9 mouse cellular contexts compared by ENCODE assay signal in the genomic region with DNA sequence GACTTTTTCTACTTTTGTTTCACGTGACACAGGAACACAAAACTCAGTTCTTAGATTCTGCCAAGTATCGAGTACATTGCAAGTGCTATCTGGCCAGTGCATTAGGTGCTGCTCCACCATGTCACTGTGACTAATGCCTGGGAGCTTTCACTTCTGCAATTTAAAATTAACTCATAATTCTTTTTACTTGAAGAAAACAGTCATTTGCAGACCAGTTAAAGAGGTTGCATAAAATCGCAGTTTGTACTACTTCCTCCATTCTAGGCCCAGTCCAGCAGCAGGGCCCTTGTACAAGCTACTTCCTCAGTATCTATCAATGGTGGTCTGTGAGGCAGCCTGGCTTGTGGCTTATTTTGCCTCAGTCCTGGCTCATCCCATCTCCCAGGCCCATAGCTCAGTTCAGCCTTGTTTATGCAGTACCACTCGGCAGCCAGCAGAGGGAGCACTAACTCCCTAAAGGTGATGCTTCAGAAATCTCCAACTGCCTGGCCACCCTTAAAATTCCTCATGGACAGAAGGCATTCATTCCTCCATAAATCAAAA. TPM values are rescaled to one million over a fixed set of nuclear protein-coding genes. Genes with fewer than 3 reads are reported as not detected.
DNase-seq lines count a peak whose midpoint lies in the region; ATAC-seq and TF ChIP-seq lines count a peak whose summit lies in the region.
"Had no signal": no experiment of that assay in that cellular context is flagged by ENCODE, and none has a peak within 500 bp of the region (broad histone marks: within the 10 kb centered on the region; RNA-seq: fewer than 3 reads in every experiment).

No protein-coding gene starts in this region.

- no peaks in the 10 kb centered on the region for H3K36me3 ChIP-seq in E14TG2a.4 (ENCODE audit: insufficient read depth, low read length)
- H3K36me3 ChIP-seq in heart, postnatal 0 days (replicated peaks; ENCODE audit: control insufficient read depth, insufficient read depth, low read length) = peaks cover 55% of the 10 kb centered on the region

- H3K4me2 ChIP-seq in heart, postnatal 0 days (ENCODE audit: low read depth, low read length) = no peak overlapping the region
- H3K4me2 ChIP-seq: limb, embryonic 13.5 days had no signal

- no peak overlapping the region for H3K27ac ChIP-seq in heart, postnatal 0 days (ENCODE audit: low read depth)
- H3K27ac ChIP-seq in layer of hippocampus, adult 2 months = 0 out of 2 replicates have a peak overlapping the region, but pooled peaks have one; percentile 14
- H3K27ac ChIP-seq: limb, embryonic 13.5 days had no signal

- peak; percentile 34 for DNase-seq in adrenal gland, adult 8-10 months
- peak; percentile 58 for DNase-seq in embryo, embryonic 9.5 days (ENCODE audit: extremely low spot score)
- peak; percentile 41 for DNase-seq in heart, postnatal 0 days (ENCODE audit: low spot score)
- peak; percentile 77 to 82 for DNase-seq in layer of hippocampus, adult 2 months (ENCODE audit: low spot score in 2 of 2)
- peak; percentile 85 for DNase-seq in lung, postnatal 10 days
- peak; percentile 81 for DNase-seq in right cerebral cortex, adult 18-20 months
- DNase-seq in urinary bladder, adult 2 months (ENCODE audit: low spot score) = peak; percentile 49

- ATAC-seq in heart, postnatal 0 days (ENCODE audit: insufficient read depth, low read depth) = peak; percentile 30; the same call in 1 of the 2 replicates

- H3K9me3 ChIP-seq in E14TG2a.4 (ENCODE audit: low read length) = no peaks in the 10 kb centered on the region
- H3K9me3 ChIP-seq in heart, postnatal 0 days (replicated peaks; ENCODE audit: control insufficient read depth, low read length) = no peaks in the 10 kb centered on the region
- H3K9me3 ChIP-seq: limb, embryonic 13.5 days had no signal

- WGBS in heart, postnatal 0 days = 61% methylated on average over 4 of the region's 4 CpGs

- peaks cover 11% of the 10 kb centered on the region; the same call in 1 of the 2 replicates for H3K4me1 ChIP-seq in E14TG2a.4 (replicated peaks; ENCODE audit: low read depth, low read length)
- no peaks in the 10 kb centered on the region for H3K4me1 ChIP-seq in heart, postnatal 0 days (ENCODE audit: control insufficient read depth, insufficient read depth)
- H3K4me1 ChIP-seq: limb, embryonic 13.5 days had no signal

- no peak overlapping the region for H3K4me3 ChIP-seq in E14TG2a.4 (replicated peaks; ENCODE audit: low read length)
- H3K4me3 ChIP-seq in heart, postnatal 0 days (ENCODE audit: low read depth, low read length) = no peak overlapping the region
- H3K4me3 ChIP-seq in layer of hippocampus, adult 2 months = no peak overlapping the region
- H3K4me3 ChIP-seq: limb, embryonic 13.5 days had no signal

- H3K27me3 ChIP-seq in E14TG2a.4 (ENCODE audit: insufficient read depth, low read length) = no peaks in the 10 kb centered on the region
- H3K27me3 ChIP-seq in heart, postnatal 0 days (ENCODE audit: control insufficient read depth, insufficient read depth, low read length) = no peaks in the 10 kb centered on the region
- H3K27me3 ChIP-seq: limb, embryonic 13.5 days had no signal

- TF ChIP-seq CTCF in E14TG2a.4 (conservative IDR thresholded peaks at IDR 0.05; ENCODE audit: low read length) = peak; percentile 82
- TF ChIP-seq CTCF in heart, postnatal 0 days (IDR thresholded peaks at IDR 0.05; ENCODE audit: low read depth) = peak; percentile 94
- TF ChIP-seq CTCF in layer of hippocampus, adult 2 months (conservative IDR thresholded peaks at IDR 0.05) = peak; percentile 98

- H3K9ac ChIP-seq in heart, postnatal 0 days (replicated peaks; ENCODE audit: low read depth, low read length) = no peak overlapping the region
- H3K9ac ChIP-seq: limb, embryonic 13.5 days had no signal

- no peak for TF ChIP-seq EP300 in heart, postnatal 0 days (IDR thresholded peaks at IDR 0.05; ENCODE audit: low read depth)

RNA-seq across cellular contexts. Expression of a gene that starts 41.4 kb away (rescaled TPM):
- total RNA-seq in adrenal gland, adult 8-10 months (2022) = 1 to 10 TPM; 2.0 to 6.3 (median 3.3) TPM
- 3.0 TPM in 1 of 2 replicates, not detected in the other for total RNA-seq in heart, postnatal 0 days (2014; rRNA removed; ENCODE audit: low replicate concordance)
- polyA plus RNA-seq in heart, postnatal 0 days (2015; fragmentation: Nextera tagmentation; extraction: Ambion mirVana) = 27.1 and 29.4 TPM in 2 replicates
- 10 to 100 TPM; 10.9 to 12.4 TPM for total RNA-seq in layer of hippocampus, adult 2 months (2021)
- polyA plus RNA-seq in urinary bladder, adult 2 months (2012; rRNA removed) = 4.1 and 5.2 TPM in 2 replicates

Comparison
In these comparisons a context has a peak if more than half of its experiments do, and no peak if none do; other contexts are left out.
1. DNase-seq: peak in every context shown above with its lines; median percentile 85 in lung, postnatal 10 days; 81 in right cerebral cortex, adult 18-20 months; 80 in layer of hippocampus, adult 2 months; 58 in embryo, embryonic 9.5 days; 49 in urinary bladder, adult 2 months; 41 in heart, postnatal 0 days; 34 in adrenal gland, adult 8-10 months.